Mouse (Mus musculus) left cerebral cortex, adult 2 months (tissue): Measurements from ENCODE around the gene Ccl5. TPM values are rescaled to one million over a fixed set of nuclear protein-coding genes. Genes with fewer than 3 reads are reported as not detected.
"Not testable (repeated sequence)": the region's sequence is repeated elsewhere in the genome, so short reads cannot be mapped to it uniquely, and the experiment has no call there.

Source experiments
- DNase-seq, 2 experiments: peaks; one replicate each; pipeline ENCODE4 v3.0.0; 2021 to 2022; ENCODE audit warnings: low spot score in 2 of 2, mixed read lengths in 1 of 2; ENCODE audit errors: extremely low spot score in 1 of 2
- H3K27ac ChIP-seq: fragments of 200-600 bp; 2 replicates; pipeline ENCODE4 v1.8.1; 2022
- H3K4me3 ChIP-seq: fragments of 200-600 bp; 2 replicates; pipeline ENCODE4 v1.8.1; 2022
- CTCF ChIP-seq: fragments of 200-600 bp; IDR thresholded peaks from 2 replicates; pipeline ENCODE4 v1.8.1; 2022; ENCODE audit warnings: antibody characterized with exemption, mild to moderate bottlenecking, moderate library complexity
- intact Hi-C: fragments of 180-260 bp; cut with DNase I; formaldehyde crosslinking; loops from one replicate; pipeline ENCODE4 v1.15.1; 2025
- total RNA-seq, 2 experiments: library from RNA; stranded (reverse); gene quantifications; 2 replicates each; pipeline ENCODE4 v1.2.3; 2021

Gene Ccl5
- total RNA-seq, 2 experiments from 2014 or later = not detected

DNA sequence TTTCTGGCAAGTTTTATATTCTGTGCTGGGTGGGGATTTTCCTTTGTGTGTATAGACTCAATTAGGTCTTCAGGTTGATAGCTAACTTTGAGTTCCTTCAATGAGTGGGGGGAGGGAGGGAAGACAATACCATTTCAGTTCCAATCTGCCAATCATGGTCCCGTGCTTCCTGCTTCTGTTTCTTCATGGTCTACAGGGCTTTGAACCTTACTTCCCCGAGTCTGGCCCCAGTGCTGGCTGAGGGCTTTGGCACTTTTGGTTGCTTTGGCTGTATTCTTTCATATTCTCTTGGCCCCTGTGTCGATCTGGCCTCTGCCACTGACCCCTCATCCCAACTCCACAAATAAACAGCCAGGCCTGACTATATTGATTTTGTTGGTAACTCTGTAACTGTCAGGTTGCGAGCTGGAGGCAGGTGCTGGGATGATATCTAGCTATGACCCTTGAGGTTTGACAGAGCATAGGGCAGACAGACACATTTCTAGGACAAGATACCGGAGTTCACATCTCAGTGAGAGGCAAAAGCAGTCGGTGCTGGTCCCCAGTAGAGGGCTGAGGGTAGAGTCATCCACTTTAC lies 32.1 kb upstream of the Ccl5 start:
- H3K4me3 ChIP-seq = no peak overlapping the region
- no peak for DNase-seq
- intact Hi-C loops = loop anchor here (5.0 kb wide), 1 partner anchor 70 kb away; no protein-coding TSS in a partner anchor
- no peak overlapping the region for H3K27ac ChIP-seq
- no peak for TF ChIP-seq CTCF

DNA sequence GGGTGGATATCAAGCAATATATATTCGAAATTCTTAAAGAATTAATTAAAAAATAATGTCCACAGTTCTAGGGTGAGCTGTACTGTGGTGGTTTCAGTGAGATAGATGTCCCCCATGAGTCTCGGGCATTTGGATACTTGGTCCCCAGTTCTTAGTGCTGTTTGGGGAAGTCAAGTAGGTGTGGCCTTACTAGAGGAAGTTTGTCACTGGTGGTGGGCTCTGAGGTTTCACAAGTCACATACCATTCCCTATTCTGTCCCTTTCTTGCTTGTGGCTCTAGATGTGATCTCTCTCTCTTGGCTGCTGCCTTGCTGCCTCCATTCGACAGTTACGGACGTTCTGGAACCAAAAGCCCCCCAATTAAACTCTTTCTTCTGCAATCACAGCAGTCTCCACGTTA lies 30.1 kb upstream of the Ccl5 start:
- Histone ChIP-seq H3K4me3 (no peak overlapping the region), H3K27ac (no peak overlapping the region)
- intact Hi-C loops = loop anchor here (5.0 kb wide), 1 partner anchor 72 kb away; no protein-coding TSS in a partner anchor
- TF ChIP-seq CTCF = no peak
- DNase-seq = no peak

- DNase-seq = no peak
- Histone ChIP-seq H3K4me3 (no peak overlapping the region), H3K27ac (no peak overlapping the region)
- no peak for TF ChIP-seq CTCF
- intact Hi-C loops = no loop called here
Observed at GRCm38 (mm10) chr11:83557074-83557473, 26.8 kb upstream of the Ccl5 start.

GRCm38 (mm10) chr11:83556085-83556781 lies 25.9 kb upstream of the Ccl5 start:
- intact Hi-C loops = loop anchor here (1.0 kb wide), 1 partner anchor 183 kb away; no protein-coding TSS in a partner anchor
- no peak overlapping the region for H3K27ac ChIP-seq
- no peak overlapping the region for H3K4me3 ChIP-seq
- DNase-seq = no peak
- peak; percentile 85 for TF ChIP-seq CTCF

DNA sequence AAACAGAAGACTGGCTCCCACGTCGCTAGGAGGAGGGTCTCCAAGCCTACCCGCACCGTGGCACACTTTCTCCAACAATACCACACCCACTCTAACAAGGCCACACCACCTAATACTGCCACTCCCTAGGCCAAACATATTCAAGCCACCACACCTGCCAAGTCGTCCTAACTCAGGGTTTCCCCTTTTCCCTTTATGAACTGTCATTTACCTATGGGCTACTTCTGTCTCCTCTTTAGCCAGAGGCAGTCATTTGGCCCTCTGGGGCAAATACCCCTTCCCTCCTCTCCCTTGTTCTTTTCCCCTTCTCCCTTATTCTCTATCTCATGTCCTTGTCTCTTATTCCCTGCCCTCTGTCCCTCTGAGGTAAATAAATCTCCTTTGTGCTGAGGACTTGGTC lies 21.4 kb upstream of the Ccl5 start:
- TF ChIP-seq CTCF = no peak
- intact Hi-C loops = no loop called here
- no peak for DNase-seq
- H3K4me3 ChIP-seq = no peak overlapping the region
- no peak overlapping the region for H3K27ac ChIP-seq

DNA sequence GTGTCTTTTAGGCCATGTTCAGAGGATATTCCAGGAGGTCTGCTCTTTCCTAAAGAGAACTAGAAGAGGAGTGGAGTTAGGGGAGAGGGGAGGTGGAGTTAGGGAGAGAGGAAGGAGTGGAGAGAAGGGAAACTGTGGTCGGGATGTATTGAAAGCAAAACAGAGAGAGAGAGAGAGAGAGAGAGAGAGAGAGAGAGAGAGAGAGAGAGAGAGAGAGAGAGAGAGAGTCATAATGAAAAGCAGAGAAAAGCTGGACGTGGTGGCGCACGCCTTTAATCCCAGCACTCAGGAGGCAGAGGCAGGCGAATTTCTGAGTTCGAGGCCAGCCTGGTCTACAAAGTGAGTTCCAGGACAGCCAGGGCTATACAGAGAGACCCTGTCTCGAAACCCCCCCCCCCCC lies 20.7 kb upstream of the Ccl5 start:
- H3K27ac ChIP-seq, intact Hi-C loops, DNase-seq, H3K4me3 ChIP-seq: not testable (repeated sequence)

DNA sequence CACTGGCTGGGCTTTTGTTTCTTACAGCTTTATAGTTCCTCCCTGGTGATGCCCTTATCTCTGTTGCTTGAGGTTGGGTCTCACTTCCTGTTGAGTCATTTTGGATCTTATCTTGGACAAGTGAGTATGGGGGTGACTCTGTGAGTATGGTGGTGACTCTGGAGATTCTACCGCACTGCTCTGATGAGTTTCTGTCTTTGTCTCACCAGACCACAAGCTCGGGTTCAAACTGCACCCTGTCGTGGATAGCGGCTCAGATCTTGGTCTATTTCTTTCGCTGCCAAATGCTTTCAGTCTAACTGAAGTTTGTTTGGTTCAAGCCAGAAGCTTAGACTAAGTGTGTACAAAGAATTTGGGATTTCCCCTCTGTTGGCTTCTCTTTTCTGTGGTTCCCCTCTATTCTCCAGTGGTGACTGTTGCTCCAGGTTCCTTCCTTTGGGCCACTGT lies 19.9 kb upstream of the Ccl5 start:
- no peak for DNase-seq
- no peak for TF ChIP-seq CTCF
- intact Hi-C loops = no loop called here
- no peak overlapping the region for H3K27ac ChIP-seq
- H3K4me3 ChIP-seq = no peak overlapping the region

- intact Hi-C loops = no loop called here
- DNase-seq = no peak
- no peak overlapping the region for H3K27ac ChIP-seq
- no peak for TF ChIP-seq CTCF
- no peak overlapping the region for H3K4me3 ChIP-seq
Observed at GRCm38 (mm10) chr11:83544214-83544613, 13.9 kb upstream of the Ccl5 start.

DNA sequence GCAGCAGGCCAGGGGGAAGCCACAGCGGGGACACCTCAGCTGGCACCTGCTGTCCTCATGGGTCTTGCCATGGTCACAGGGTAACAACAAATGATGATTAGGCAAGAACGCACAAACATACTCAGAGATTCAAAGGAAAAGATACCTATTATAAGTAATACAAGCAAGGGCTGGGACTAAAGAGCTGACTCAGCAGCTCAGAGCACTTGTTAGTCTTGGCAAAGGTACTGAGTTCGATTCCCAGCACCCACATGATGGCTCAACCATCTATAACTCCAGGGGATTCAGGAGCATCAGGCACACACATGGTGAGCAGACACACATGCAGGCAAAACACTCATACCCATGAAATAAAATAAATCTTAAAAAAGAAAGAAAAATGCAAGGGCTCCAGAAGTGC lies 11.1 kb upstream of the Ccl5 start:
- DNase-seq = no peak
- Histone ChIP-seq H3K4me3 (no peak overlapping the region), H3K27ac (no peak overlapping the region)
- TF ChIP-seq CTCF = no peak
- intact Hi-C loops = no loop called here

DNA sequence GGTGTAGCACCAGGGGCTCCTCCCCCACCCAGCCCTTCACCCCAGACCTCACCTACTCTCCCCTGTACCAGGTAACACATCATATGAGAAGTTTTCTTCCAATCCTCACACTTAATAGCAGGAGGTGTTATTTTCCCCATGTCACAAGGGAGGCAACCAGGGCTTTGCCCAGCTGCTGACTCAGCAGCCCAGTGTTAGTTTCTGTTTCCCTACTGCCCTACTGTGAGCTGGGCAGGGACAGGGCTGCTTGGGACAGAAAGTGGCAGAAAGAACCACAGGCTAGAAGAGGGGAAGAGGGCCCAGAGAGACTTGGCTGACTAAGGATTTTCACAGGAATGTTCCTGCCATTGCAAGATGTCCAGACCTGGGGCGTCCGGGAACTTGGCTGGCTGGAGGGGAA lies 10.6 kb upstream of the Ccl5 start:
- Histone ChIP-seq H3K4me3 (no peak overlapping the region), H3K27ac (no peak overlapping the region)
- intact Hi-C loops = no loop called here
- no peak for DNase-seq
- no peak for TF ChIP-seq CTCF

- no peak overlapping the region for H3K4me3 ChIP-seq
- H3K27ac ChIP-seq = no peak overlapping the region
- intact Hi-C loops = no loop called here
- no peak for TF ChIP-seq CTCF
- DNase-seq = no peak
Observed at GRCm38 (mm10) chr11:83538705-83539314, 8.5 kb upstream of the Ccl5 start.

DNA sequence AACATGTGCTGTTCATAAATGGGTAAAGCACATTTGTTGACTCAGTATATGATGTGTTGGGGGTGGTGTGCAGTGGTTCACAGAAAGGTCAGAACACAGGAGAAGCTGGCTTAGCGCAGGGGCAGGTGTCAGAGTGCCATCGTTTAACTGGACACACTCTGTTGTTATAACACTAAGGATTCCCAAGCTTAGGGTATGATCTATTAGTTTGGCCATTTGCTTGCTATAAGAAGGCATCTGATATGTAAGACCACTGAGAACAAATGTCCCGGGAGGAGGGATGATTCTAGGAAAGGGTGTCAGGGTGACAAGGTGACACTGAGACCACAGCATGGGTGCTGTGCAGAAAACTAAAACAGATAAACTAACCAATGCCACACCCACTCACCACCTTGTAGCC lies 6.5 kb upstream of the Ccl5 start:
- Histone ChIP-seq H3K4me3 (no peak overlapping the region), H3K27ac (no peak overlapping the region)
- no peak for TF ChIP-seq CTCF
- DNase-seq = no peak
- intact Hi-C loops = no loop called here
